In the genomic region with DNA sequence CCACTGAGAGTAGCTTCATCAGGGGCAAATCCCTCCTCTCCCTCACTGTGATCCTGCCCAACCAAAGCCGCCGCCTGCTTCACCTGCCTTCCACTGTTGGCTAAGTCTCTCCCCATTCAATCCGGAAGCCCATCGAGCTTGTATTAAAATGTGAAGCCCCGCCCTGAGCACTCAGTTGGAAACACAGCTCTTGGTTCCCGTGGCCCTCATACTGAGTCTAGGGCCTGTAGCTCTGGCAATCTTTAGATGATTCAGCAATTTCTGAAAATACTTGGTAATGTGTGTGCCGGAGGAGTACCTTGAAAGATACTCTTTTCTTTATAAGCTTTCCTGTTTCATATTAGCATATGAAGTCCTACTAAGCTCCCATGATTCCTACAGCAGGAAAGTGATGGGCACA, we compare ENCODE assay signal across 30 mouse cellular contexts. TPM values are rescaled to one million over a fixed set of nuclear protein-coding genes. Genes with fewer than 3 reads are reported as not detected.
DNase-seq lines count a peak whose midpoint lies in the region; ATAC-seq and TF ChIP-seq lines count a peak whose summit lies in the region.
"Had no signal": no experiment of that assay in that cellular context is flagged by ENCODE, and none has a peak within 500 bp of the region (broad histone marks: within the 10 kb centered on the region; RNA-seq: fewer than 3 reads in every experiment).

No protein-coding gene starts in this region.

- no peaks in the 10 kb centered on the region for H3K4me1 ChIP-seq in lung, embryonic 14.5 days (ENCODE audit: insufficient read depth)
- peaks cover 27% of the 10 kb centered on the region for H3K4me1 ChIP-seq in E14TG2a.4 (replicated peaks; ENCODE audit: low read depth, low read length)
- H3K4me1 ChIP-seq: forebrain, embryonic 13.5 days; hindbrain, embryonic 15.5 days had no signal

- TF ChIP-seq CTCF in lung, embryonic 14.5 days (IDR thresholded peaks at IDR 0.05; ENCODE audit: low read depth) = no peak
- TF ChIP-seq CTCF in E14TG2a.4 (conservative IDR thresholded peaks at IDR 0.05; ENCODE audit: low read length) = no peak

- H3K4me3 ChIP-seq in lung, embryonic 14.5 days (ENCODE audit: low read depth, low read length) = no peak overlapping the region
- H3K4me3 ChIP-seq in E14TG2a.4 (replicated peaks; ENCODE audit: low read length) = 0 out of 2 replicates have a peak overlapping the region, but pooled peaks have one; percentile 7
- H3K4me3 ChIP-seq: forebrain, embryonic 13.5 days; heart, embryonic 15.5 days; hindbrain, embryonic 15.5 days; limb, embryonic 13.5 days; liver, embryonic 15.5 days had no signal

- DNase-seq in lung, embryonic 14.5 days = peak; percentile 15
- no peak for DNase-seq in lung, postnatal 25 days (ENCODE audit: low spot score)
- peak; percentile 65 for DNase-seq in R1 (ENCODE audit: low read depth, low spot score)
- DNase-seq in cerebellum, adult 8-10 months = no peak
- no peak for DNase-seq in right cerebral cortex, postnatal 36 days (ENCODE audit: low spot score in 2 of 2)
- DNase-seq: adrenal gland, postnatal 10 days; B cell, adult 2 months; cerebellum, adult 18-20 months; cerebellum, postnatal 36 days; gastrocnemius, postnatal 10 days; heart, postnatal 4 days; kidney, adult 2 months; layer of hippocampus, adult 9-11 months; lung, postnatal 4 days; right cerebral cortex, adult 18-20 months had no signal

- 56% methylated on average over 7 of the region's 7 CpGs for WGBS in lung, embryonic 14.5 days

- no peak overlapping the region for H3K4me2 ChIP-seq in lung, embryonic 14.5 days
- H3K4me2 ChIP-seq: forebrain, embryonic 13.5 days; heart, embryonic 15.5 days; hindbrain, embryonic 15.5 days; limb, embryonic 13.5 days; liver, embryonic 15.5 days; midbrain, embryonic 11.5 days had no signal

- no peaks in the 10 kb centered on the region for H3K9me3 ChIP-seq in lung, embryonic 14.5 days (ENCODE audit: low read depth, low read length)
- H3K9me3 ChIP-seq in E14TG2a.4 (ENCODE audit: low read length) = no peaks in the 10 kb centered on the region
- H3K9me3 ChIP-seq: forebrain, embryonic 13.5 days; heart, embryonic 15.5 days; hindbrain, embryonic 15.5 days; limb, embryonic 13.5 days; liver, embryonic 15.5 days had no signal

- no peak for ATAC-seq in lung, embryonic 14.5 days (ENCODE audit: insufficient read depth)
- peak; percentile 74 for ATAC-seq in megakaryocyte-erythroid progenitor cell, adult 5-6 weeks (replicated peaks; ENCODE audit: low FRiP score, low TSS enrichment, poor library complexity, severe bottlenecking)
- ATAC-seq: activated CD4-positive, CD25-positive, alpha-beta regulatory T cell, adult 4 months; forebrain, embryonic 13.5 days; Patski had no signal

- H3K36me3 ChIP-seq in lung, embryonic 14.5 days (ENCODE audit: insufficient read depth) = peaks cover 31% of the 10 kb centered on the region
- no peaks in the 10 kb centered on the region for H3K36me3 ChIP-seq in E14TG2a.4 (ENCODE audit: insufficient read depth, low read length)
- H3K36me3 ChIP-seq: hindbrain, embryonic 15.5 days; liver, embryonic 15.5 days had no signal

- H3K9ac ChIP-seq in lung, embryonic 14.5 days = no peak overlapping the region
- H3K9ac ChIP-seq: forebrain, embryonic 13.5 days; heart, embryonic 15.5 days; hindbrain, embryonic 15.5 days; limb, embryonic 13.5 days; liver, embryonic 15.5 days had no signal

- no peaks in the 10 kb centered on the region for H3K27me3 ChIP-seq in lung, embryonic 14.5 days (ENCODE audit: insufficient read depth, low read length)
- H3K27me3 ChIP-seq in E14TG2a.4 (ENCODE audit: insufficient read depth, low read length) = peaks cover 7% of the 10 kb centered on the region; the same call in 1 of the 2 replicates
- H3K27me3 ChIP-seq: forebrain, embryonic 13.5 days; heart, embryonic 15.5 days; hindbrain, embryonic 15.5 days; limb, embryonic 13.5 days; liver, embryonic 15.5 days; Patski had no signal

- H3K27ac ChIP-seq in lung, embryonic 14.5 days (ENCODE audit: low read depth) = no peak overlapping the region
- H3K27ac ChIP-seq: forebrain, embryonic 13.5 days; heart, embryonic 15.5 days; hindbrain, embryonic 15.5 days; kidney, postnatal 0 days; limb, embryonic 13.5 days; liver, embryonic 15.5 days had no signal

RNA-seq across cellular contexts. Expression of a gene that starts 10.2 kb away (rescaled TPM):
- polyA plus RNA-seq in lung, embryonic 14.5 days (2014; fragmentation: Nextera tagmentation; extraction: Ambion mirVana) = 348 and 359 TPM in 2 replicates
- 7.1 and 9.9 TPM in 2 replicates for total RNA-seq in megakaryocyte-erythroid progenitor cell, adult 5-6 weeks (2014; fragmentation: Nextera tagmentation)
- 16.3 and 26.3 TPM in 2 replicates for total RNA-seq in megakaryocyte-erythroid progenitor cell, adult 5-6 weeks (2017)

RNA-seq across cellular contexts. Expression of a gene that starts 10.2 kb away (rescaled TPM):
- polyA plus RNA-seq in lung, embryonic 14.5 days (2014; fragmentation: Nextera tagmentation; extraction: Ambion mirVana) = 3.3 TPM in 2 replicates
- 1.1 TPM in 1 of 2 replicates, not detected in the other for total RNA-seq in megakaryocyte-erythroid progenitor cell, adult 5-6 weeks (2014; fragmentation: Nextera tagmentation)
- 3.0 TPM in 1 of 2 replicates, not detected in the other for total RNA-seq in megakaryocyte-erythroid progenitor cell, adult 5-6 weeks (2017)
- total RNA-seq: left cerebral cortex, adult 18-20 months; left cerebral cortex, postnatal 25 days; midbrain, postnatal 0 days had no signal
- polyA plus RNA-seq: neural tube, embryonic 14.5 days had no signal

RNA-seq across cellular contexts. Expression of a gene that starts 56.1 kb away (rescaled TPM):
- 0.12 and 0.16 TPM in 2 replicates for polyA plus RNA-seq in lung, embryonic 14.5 days (2014; fragmentation: Nextera tagmentation; extraction: Ambion mirVana)
- total RNA-seq in megakaryocyte-erythroid progenitor cell, adult 5-6 weeks (2014; fragmentation: Nextera tagmentation) = not detected in 2 replicates
- not detected in 2 replicates for total RNA-seq in megakaryocyte-erythroid progenitor cell, adult 5-6 weeks (2017)
- polyA plus RNA-seq: activated CD4-positive, CD25-positive, alpha-beta regulatory T cell, adult 4 months; kidney, adult 2 months; kidney, postnatal 0 days; liver, embryonic 15.5 days; Patski had no signal

Comparison
In these comparisons a context has a peak if more than half of its experiments do, and no peak if none do; other contexts are left out.
1. DNase-seq: peak in lung, embryonic 14.5 days (single experiment) and R1 (single experiment); none in lung, postnatal 25 days (single experiment), cerebellum, adult 8-10 months (single experiment) and right cerebral cortex, postnatal 36 days (0 of 2).